Mouse (Mus musculus): ENCODE results near the gene Osbpl6.

Osbpl6 gene

DNA sequence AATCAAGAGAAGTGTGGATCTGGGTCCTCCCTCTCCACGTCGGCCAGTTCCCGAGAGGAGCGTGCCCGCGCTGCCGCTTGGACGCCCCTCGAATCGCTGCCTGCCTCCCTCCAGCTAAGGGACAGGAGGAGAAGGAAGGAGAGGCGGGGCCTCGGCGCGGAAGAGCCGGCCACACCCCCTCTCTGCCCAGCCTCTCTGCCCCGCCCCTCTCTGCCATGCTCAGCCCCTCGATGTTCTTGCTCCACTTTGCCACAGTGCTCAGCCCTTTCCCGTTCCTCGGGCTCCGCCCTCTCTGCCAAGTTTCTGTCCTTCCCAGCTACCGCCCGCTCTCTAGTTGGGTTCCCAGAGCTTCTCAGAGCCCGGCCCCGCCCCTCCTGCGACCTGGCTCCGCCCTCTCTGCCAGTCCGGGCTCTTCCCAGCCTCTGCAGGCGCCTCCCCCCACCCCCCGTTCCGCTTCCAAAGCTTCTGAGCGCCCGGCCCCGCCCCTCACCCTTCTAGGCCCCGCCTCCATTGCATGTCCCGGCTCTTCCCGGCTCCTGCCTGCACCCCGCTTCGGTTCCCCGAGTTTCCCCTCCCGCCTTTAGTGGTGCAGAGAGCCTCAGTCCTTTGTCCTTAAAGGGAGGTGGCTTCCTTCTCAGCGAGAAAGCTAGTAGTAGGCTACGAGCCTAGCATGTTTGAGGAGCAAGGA, 241.7 kb downstream of the Osbpl6 start, which contains the start of the genes Prkra and Pjvk:
Gene Prkra (minus strand): TSS at position 133 of the 688 bp plus-strand sequence.
Gene Pjvk (plus strand): TSS at position 594 of the 688 bp plus-strand sequence.
- DNase-seq (ENCODE audit: low read depth, low spot score): peak; percentile 97

DNA sequence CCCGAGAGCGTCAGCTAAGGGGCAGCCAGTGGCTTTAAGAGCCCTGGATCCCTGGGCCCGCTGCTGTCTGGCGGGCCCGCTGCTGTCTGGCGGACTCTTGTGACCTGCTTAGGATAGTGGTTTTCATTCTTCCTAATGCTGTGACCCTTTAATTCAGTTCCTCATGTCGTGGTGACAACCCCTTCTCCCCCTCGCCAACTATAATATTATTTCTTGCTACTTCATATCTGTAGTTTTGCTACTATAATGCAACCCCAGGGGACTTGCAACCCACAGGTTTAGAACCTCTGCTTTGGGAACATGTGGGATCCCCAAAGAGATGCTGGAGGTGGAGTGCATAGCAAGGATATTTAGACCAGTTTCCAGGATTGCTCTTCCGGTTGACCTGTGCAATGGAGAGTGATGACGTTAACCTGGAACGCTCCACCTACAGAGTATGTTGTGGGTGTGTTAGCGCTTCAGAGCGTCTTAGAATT, 242.4 kb downstream of the Osbpl6 start:
- DNase-seq (ENCODE audit: low read depth, low spot score): peak; percentile 72

Measured in R1 (cell line).